16 mouse cellular contexts compared by ENCODE assay signal in genomic region chr2:125255886-125256285, GRCm38 (mm10).
"Had no signal": no experiment of that assay in that cellular context is flagged by ENCODE, and none has a peak within 500 bp of the region (broad histone marks: within the 10 kb centered on the region; RNA-seq: fewer than 3 reads in every experiment).

No protein-coding gene starts in this region.

- H3K4me2 ChIP-seq: lung, embryonic 14.5 days; midbrain, embryonic 12.5 days; neural tube, embryonic 13.5 days; neural tube, embryonic 15.5 days; stomach, embryonic 15.5 days had no signal

- H3K27ac ChIP-seq: midbrain, embryonic 10.5 days; midbrain, embryonic 12.5 days; neural tube, embryonic 13.5 days; neural tube, embryonic 15.5 days; stomach, embryonic 15.5 days had no signal

- H3K9me3 ChIP-seq: midbrain, embryonic 12.5 days; neural tube, embryonic 13.5 days; neural tube, embryonic 15.5 days; stomach, embryonic 15.5 days had no signal

- H3K4me1 ChIP-seq: midbrain, embryonic 10.5 days; midbrain, embryonic 12.5 days; neural tube, embryonic 13.5 days; neural tube, embryonic 15.5 days; stomach, embryonic 15.5 days had no signal

- H3K9ac ChIP-seq: lung, embryonic 14.5 days; midbrain, embryonic 12.5 days; neural tube, embryonic 13.5 days; neural tube, embryonic 15.5 days; stomach, embryonic 15.5 days had no signal

- H3K4me3 ChIP-seq: midbrain, embryonic 10.5 days; midbrain, embryonic 12.5 days; myocyte; neural tube, embryonic 13.5 days; neural tube, embryonic 15.5 days; stomach, embryonic 15.5 days had no signal

- DNase-seq: lung, adult 18-20 months; lung, embryonic 14.5 days; lung, postnatal 10 days; lung, postnatal 4 days; midbrain, embryonic 14.5 days; right cerebral cortex, postnatal 14 days; thymus, adult 2 months; thymus, postnatal 25 days; thymus, postnatal 4 days had no signal

- ATAC-seq: midbrain, embryonic 16.5 days had no signal

- H3K27me3 ChIP-seq: midbrain, embryonic 12.5 days; neural tube, embryonic 13.5 days; neural tube, embryonic 15.5 days; stomach, embryonic 15.5 days had no signal
